Mouse (Mus musculus): ENCODE measurements at regions not wholly inside any gene's neighbourhood (a gene's known extent, or its start where the extent isn't known, plus 50 kb on each side); places are given as distances from the start of the nearest gene placed in this dataset.

- DNase-seq: no peak
Observed at GRCm38 (mm10) chr8:76539638-76540037, 359.6 kb upstream of the Nr3c2 start.

DNA sequence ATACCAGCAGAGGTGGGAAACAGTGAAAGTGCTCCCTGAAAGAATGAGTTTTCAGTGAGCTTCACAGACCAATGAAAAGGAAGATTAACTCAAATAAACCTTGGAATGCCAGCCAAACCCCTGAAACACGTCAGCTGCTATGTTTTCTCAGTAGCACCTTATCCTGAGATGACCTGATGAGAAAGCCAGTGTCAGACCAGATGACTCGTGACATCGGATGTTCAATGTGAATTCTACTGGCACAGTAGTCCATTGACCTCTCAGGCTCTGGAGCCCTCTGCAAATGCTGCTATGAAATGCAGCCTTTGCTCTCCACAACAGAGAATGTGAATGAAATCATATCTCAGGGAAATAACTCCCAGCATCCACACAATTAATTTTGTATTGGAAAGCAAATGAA, 358.6 kb upstream of the Nr3c2 start:
- peak; percentile 1 to 36 for DNase-seq

GRCm38 (mm10) chr8:76551681-76552080, 347.6 kb upstream of the Nr3c2 start:
- no peak for DNase-seq

- no peak for DNase-seq
Observed at GRCm38 (mm10) chr8:76601566-76601965, 297.7 kb upstream of the Nr3c2 start.

- DNase-seq: no peak
Observed at GRCm38 (mm10) chr8:76618721-76619120, 280.5 kb upstream of the Nr3c2 start.

DNA sequence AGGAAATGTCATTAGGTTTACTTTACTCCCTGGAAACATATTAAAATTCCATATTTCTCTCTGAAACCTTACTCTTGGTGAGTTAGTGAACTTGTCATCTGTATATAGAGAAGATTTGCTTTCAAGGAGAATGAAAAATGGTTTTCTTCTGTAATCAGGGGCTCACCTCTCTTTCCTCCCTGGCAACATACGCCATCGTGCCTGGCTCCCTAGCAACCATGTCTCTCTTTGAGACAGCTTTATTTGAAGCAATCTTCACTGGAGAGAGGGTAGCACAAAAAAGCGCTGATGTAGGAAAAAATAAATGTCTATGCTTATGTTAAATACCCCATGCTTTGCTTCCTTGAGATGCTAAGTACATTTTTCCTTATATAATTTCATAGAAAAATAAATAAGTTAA, 278.4 kb upstream of the Nr3c2 start:
- DNase-seq: no peak

DNA sequence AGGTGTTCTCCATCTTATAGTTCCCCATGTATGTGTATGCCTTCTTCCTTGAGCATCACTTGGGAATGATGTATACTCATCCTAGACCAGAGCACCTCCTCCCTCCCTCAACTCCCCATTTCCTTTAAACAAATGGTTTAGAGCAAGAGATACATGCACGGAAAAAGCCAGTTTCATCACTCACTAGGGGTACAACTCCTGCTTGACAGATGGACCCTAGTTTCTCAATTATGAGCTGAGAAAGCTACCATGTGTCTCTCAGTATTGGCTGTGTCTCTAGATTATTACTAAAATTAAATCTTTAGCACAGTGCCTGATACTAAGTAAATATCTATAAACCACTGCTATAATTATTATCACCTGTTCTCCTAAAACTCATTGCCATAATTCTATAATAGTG, 266.2 kb upstream of the Nr3c2 start:
- no peak for DNase-seq
